Mouse (Mus musculus): ENCODE data around the gene Mrtfa. TPM values are rescaled to one million over a fixed set of nuclear protein-coding genes. Genes with fewer than 3 reads are reported as not detected.

Gene Mrtfa
- polyA plus RNA-seq, 1 experiment from 2014 or later = 34.0 TPM

DNA sequence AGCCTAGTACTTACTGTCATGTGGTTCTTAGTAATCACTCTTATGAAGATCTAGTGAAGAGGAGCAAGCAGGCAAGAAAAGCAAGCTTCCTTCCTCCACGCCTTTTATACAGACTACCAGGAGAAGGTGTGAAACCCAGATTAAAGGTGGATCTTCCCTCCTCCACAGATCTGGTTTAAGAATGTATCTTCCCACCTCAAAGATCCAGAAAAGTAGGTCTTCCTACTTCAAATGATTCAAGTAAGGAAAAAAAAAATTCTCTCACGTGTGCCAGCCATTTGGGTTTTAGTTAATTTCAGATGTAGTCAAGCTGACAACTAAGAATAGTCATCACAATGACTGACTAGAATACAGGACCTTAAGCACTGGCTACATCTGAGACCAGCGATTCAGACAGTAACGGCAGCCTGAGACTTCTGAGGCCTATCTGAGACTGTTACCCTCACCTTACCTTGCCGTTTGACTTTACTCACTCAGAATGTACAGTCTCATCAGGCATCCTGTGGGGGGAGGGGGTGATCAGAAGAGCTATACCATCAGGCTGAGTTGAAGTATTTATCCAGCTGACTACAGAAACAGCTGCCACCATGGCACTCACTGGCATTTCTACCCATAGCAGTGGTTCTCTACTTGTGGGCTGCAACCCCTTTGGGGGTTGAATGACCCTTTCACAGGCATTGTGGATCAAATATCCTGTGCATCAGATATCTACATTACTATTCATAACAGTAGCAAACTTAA, 121.7 kb downstream of the Mrtfa start:
- WGBS = 97% methylated on average over 5 of the region's 5 CpGs
- Histone ChIP-seq H3K27ac (replicated peaks; ENCODE audit: low read depth, low read length) (no peak overlapping the region), H3K27me3 (ENCODE audit: control insufficient read depth, insufficient read depth, low read length) (no peaks in the 10 kb centered on the region), H3K4me2 (ENCODE audit: low read length) (no peak overlapping the region), H3K36me3 (ENCODE audit: control insufficient read depth, insufficient read depth, low read length) (no peaks in the 10 kb centered on the region), H3K9me3 (ENCODE audit: control insufficient read depth, low read length) (no peaks in the 10 kb centered on the region), H3K4me1 (ENCODE audit: control insufficient read depth, insufficient read depth, low read length) (no peaks in the 10 kb centered on the region), H3K9ac (replicated peaks; ENCODE audit: low read length) (no peak overlapping the region), H3K4me3 (replicated peaks; ENCODE audit: low read depth, low read length) (no peak overlapping the region)
- no peak for DNase-seq
- ATAC-seq (ENCODE audit: low FRiP score, low TSS enrichment) = no peak

GRCm38 (mm10) chr15:81067761-81068160, 122.8 kb downstream of the Mrtfa start:
- WGBS = 92% methylated on average over 3 of the region's 3 CpGs
- H3K27me3 ChIP-seq (ENCODE audit: control insufficient read depth, insufficient read depth, low read length) = no peaks in the 10 kb centered on the region

DNA sequence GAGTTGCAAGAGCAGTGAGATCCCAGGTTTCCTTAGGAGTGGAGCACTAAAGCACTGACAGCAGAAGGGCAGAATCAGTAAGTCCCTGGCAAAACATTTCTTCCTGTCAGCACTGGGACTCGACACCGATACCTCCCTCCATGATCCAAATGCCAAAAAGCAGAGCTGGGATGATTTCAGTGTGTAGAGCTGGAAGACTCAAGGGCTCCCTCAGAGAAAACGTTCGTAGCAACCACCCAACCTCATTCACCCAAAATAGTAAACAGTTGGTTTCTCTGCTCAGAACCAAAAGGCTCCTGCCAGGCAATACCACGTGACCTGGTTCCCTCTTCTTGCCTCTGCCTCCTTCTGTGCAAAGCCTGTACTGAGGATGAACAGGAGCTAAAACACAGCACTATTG, 123.6 kb downstream of the Mrtfa start:
- no peaks in the 10 kb centered on the region for H3K36me3 ChIP-seq (ENCODE audit: control insufficient read depth, insufficient read depth, low read length)
- H3K4me3 ChIP-seq (replicated peaks; ENCODE audit: low read depth, low read length) = no peak overlapping the region
- ATAC-seq (ENCODE audit: low FRiP score, low TSS enrichment) (no peak), DNase-seq (no peak)
- no peaks in the 10 kb centered on the region for H3K9me3 ChIP-seq (ENCODE audit: control insufficient read depth, low read length)
- WGBS = 81% methylated on average over 5 of the region's 5 CpGs
- no peak overlapping the region for H3K4me2 ChIP-seq (ENCODE audit: low read length)
- H3K4me1 ChIP-seq (ENCODE audit: control insufficient read depth, insufficient read depth, low read length) = peaks cover 10% of the 10 kb centered on the region; the same call in 1 of the 2 replicates
- no peak overlapping the region for H3K27ac ChIP-seq (replicated peaks; ENCODE audit: low read depth, low read length)
- H3K27me3 ChIP-seq (ENCODE audit: control insufficient read depth, insufficient read depth, low read length) = no peaks in the 10 kb centered on the region
- no peak overlapping the region for H3K9ac ChIP-seq (replicated peaks; ENCODE audit: low read length)

More at GRCm38 (mm10) chr15:81067761-81068160, 122.8 kb downstream of the Mrtfa start:
- Histone ChIP-seq H3K4me1 (ENCODE audit: control insufficient read depth, insufficient read depth, low read length) (peaks cover 2% of the 10 kb centered on the region; the same call in 1 of the 2 replicates), H3K36me3 (ENCODE audit: control insufficient read depth, insufficient read depth, low read length) (no peaks in the 10 kb centered on the region), H3K27ac (replicated peaks; ENCODE audit: low read depth, low read length) (no peak overlapping the region), H3K4me2 (ENCODE audit: low read length) (no peak overlapping the region), H3K4me3 (replicated peaks; ENCODE audit: low read depth, low read length) (no peak overlapping the region), H3K9ac (replicated peaks; ENCODE audit: low read length) (no peak overlapping the region), H3K9me3 (ENCODE audit: control insufficient read depth, low read length) (no peaks in the 10 kb centered on the region)
- DNase-seq (no peak), ATAC-seq (ENCODE audit: low FRiP score, low TSS enrichment) (no peak)

DNA sequence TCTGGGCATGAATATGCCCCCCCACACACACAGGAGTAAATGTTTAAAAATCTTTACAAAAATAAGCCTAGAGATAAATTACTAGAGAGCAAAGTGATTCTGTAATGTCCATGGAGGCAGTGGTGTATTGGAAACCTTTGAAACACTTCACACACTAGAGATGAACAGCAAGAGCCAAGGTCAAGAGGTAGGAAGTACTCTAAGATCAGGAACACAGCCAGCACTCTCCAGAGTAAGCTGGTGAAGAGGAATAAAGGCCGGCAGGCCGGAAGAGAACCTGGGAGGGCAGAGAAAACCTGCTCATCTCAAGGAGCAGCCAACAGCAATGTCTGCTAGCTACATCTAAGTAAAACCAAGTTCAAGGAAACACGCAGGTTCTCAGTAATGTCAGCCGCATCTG, 125.9 kb downstream of the Mrtfa start:
- WGBS = 91% methylated on average over 4 of the region's 4 CpGs
- Histone ChIP-seq H3K4me1 (ENCODE audit: control insufficient read depth, insufficient read depth, low read length) (peaks cover 11% of the 10 kb centered on the region; the same call in 1 of the 2 replicates), H3K36me3 (ENCODE audit: control insufficient read depth, insufficient read depth, low read length) (no peaks in the 10 kb centered on the region), H3K9ac (replicated peaks; ENCODE audit: low read length) (no peak overlapping the region), H3K27me3 (ENCODE audit: control insufficient read depth, insufficient read depth, low read length) (no peaks in the 10 kb centered on the region), H3K4me3 (replicated peaks; ENCODE audit: low read depth, low read length) (no peak overlapping the region), H3K27ac (replicated peaks; ENCODE audit: low read depth, low read length) (no peak overlapping the region), H3K9me3 (ENCODE audit: control insufficient read depth, low read length) (no peaks in the 10 kb centered on the region), H3K4me2 (ENCODE audit: low read length) (no peak overlapping the region)
- ATAC-seq (ENCODE audit: low FRiP score, low TSS enrichment) (no peak), DNase-seq (no peak)

- H3K27ac ChIP-seq (replicated peaks; ENCODE audit: low read depth, low read length) = no peak overlapping the region
- peaks cover 11% of the 10 kb centered on the region; the same call in 1 of the 2 replicates for H3K4me1 ChIP-seq (ENCODE audit: control insufficient read depth, insufficient read depth, low read length)
- no peak overlapping the region for H3K4me3 ChIP-seq (replicated peaks; ENCODE audit: low read depth, low read length)
- ATAC-seq (ENCODE audit: low FRiP score, low TSS enrichment) (no peak), DNase-seq (peak; percentile 70)
- no peaks in the 10 kb centered on the region for H3K9me3 ChIP-seq (ENCODE audit: control insufficient read depth, low read length)
- no peak overlapping the region for H3K9ac ChIP-seq (replicated peaks; ENCODE audit: low read length)
- H3K27me3 ChIP-seq (ENCODE audit: control insufficient read depth, insufficient read depth, low read length) = no peaks in the 10 kb centered on the region
- 40% methylated on average over 1 of the region's 1 CpGs for WGBS
- H3K4me2 ChIP-seq (ENCODE audit: low read length) = no peak overlapping the region
- H3K36me3 ChIP-seq (ENCODE audit: control insufficient read depth, insufficient read depth, low read length) = no peaks in the 10 kb centered on the region
Measured at GRCm38 (mm10) chr15:81064143-81064542, 126.4 kb downstream of the Mrtfa start.

DNA sequence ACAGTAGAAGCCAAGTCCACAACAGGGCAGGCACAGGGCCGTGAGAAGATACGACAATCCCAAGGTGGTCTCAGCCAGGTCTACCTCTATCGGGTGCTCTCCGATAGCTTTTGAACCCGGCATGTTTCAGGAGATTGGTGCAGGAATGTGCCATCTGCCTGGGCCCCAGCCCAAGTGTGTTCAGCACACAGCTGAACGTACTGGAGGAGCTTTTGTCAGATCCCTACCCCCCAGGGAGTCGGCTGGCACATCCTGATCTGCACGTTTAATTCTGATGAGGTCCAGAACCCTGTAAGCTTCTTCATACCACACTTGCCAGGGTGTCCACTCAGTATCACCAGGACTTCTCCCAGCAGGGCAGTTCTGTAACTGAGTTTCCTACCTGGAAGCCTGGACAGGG, 127.9 kb downstream of the Mrtfa start:
- Histone ChIP-seq H3K4me1 (ENCODE audit: control insufficient read depth, insufficient read depth, low read length) (peaks cover 11% of the 10 kb centered on the region; the same call in 1 of the 2 replicates), H3K4me3 (replicated peaks; ENCODE audit: low read depth, low read length) (no peak overlapping the region), H3K27me3 (ENCODE audit: control insufficient read depth, insufficient read depth, low read length) (no peaks in the 10 kb centered on the region), H3K27ac (replicated peaks; ENCODE audit: low read depth, low read length) (no peak overlapping the region), H3K9ac (replicated peaks; ENCODE audit: low read length) (no peak overlapping the region), H3K9me3 (ENCODE audit: control insufficient read depth, low read length) (no peaks in the 10 kb centered on the region), H3K36me3 (ENCODE audit: control insufficient read depth, insufficient read depth, low read length) (no peaks in the 10 kb centered on the region), H3K4me2 (ENCODE audit: low read length) (no peak overlapping the region)
- WGBS = 65% methylated on average over 8 of the region's 8 CpGs
- DNase-seq (peak; percentile 8), ATAC-seq (ENCODE audit: low FRiP score, low TSS enrichment) (no peak)

- H3K4me3 ChIP-seq (replicated peaks; ENCODE audit: low read depth, low read length) = no peak overlapping the region
- WGBS = 34% methylated on average over 8 of the region's 8 CpGs
- no peaks in the 10 kb centered on the region for H3K27me3 ChIP-seq (ENCODE audit: control insufficient read depth, insufficient read depth, low read length)
- no peak overlapping the region for H3K9ac ChIP-seq (replicated peaks; ENCODE audit: low read length)
- ATAC-seq (ENCODE audit: low FRiP score, low TSS enrichment) (no peak), DNase-seq (no peak)
- peaks cover 11% of the 10 kb centered on the region; the same call in 1 of the 2 replicates for H3K4me1 ChIP-seq (ENCODE audit: control insufficient read depth, insufficient read depth, low read length)
- H3K27ac ChIP-seq (replicated peaks; ENCODE audit: low read depth, low read length) = no peak overlapping the region
- no peaks in the 10 kb centered on the region for H3K9me3 ChIP-seq (ENCODE audit: control insufficient read depth, low read length)
- H3K4me2 ChIP-seq (ENCODE audit: low read length) = no peak overlapping the region
- no peaks in the 10 kb centered on the region for H3K36me3 ChIP-seq (ENCODE audit: control insufficient read depth, insufficient read depth, low read length)
Measured at GRCm38 (mm10) chr15:81062175-81062588, 128.4 kb downstream of the Mrtfa start.

- no peak overlapping the region for H3K4me3 ChIP-seq (replicated peaks; ENCODE audit: low read depth, low read length)
- H3K4me1 ChIP-seq (ENCODE audit: control insufficient read depth, insufficient read depth, low read length) = peaks cover 11% of the 10 kb centered on the region; the same call in 1 of the 2 replicates
- no peaks in the 10 kb centered on the region for H3K36me3 ChIP-seq (ENCODE audit: control insufficient read depth, insufficient read depth, low read length)
- WGBS = 98% methylated on average over 2 of the region's 2 CpGs
- H3K9me3 ChIP-seq (ENCODE audit: control insufficient read depth, low read length) = no peaks in the 10 kb centered on the region
- ATAC-seq (ENCODE audit: low FRiP score, low TSS enrichment) (no peak), DNase-seq (no peak)
- H3K27ac ChIP-seq (replicated peaks; ENCODE audit: low read depth, low read length) = no peak overlapping the region
- no peak overlapping the region for H3K4me2 ChIP-seq (ENCODE audit: low read length)
- H3K9ac ChIP-seq (replicated peaks; ENCODE audit: low read length) = no peak overlapping the region
- no peaks in the 10 kb centered on the region for H3K27me3 ChIP-seq (ENCODE audit: control insufficient read depth, insufficient read depth, low read length)
Measured at GRCm38 (mm10) chr15:81060975-81061374, 129.6 kb downstream of the Mrtfa start.

GRCm38 (mm10) chr15:81057736-81058135, 132.8 kb downstream of the Mrtfa start:
- no peaks in the 10 kb centered on the region for H3K9me3 ChIP-seq (ENCODE audit: control insufficient read depth, low read length)

More at GRCm38 (mm10) chr15:81057736-81058135, 132.8 kb downstream of the Mrtfa start:
- Histone ChIP-seq H3K4me2 (ENCODE audit: low read length) (no peak overlapping the region), H3K9ac (replicated peaks; ENCODE audit: low read length) (no peak overlapping the region), H3K27ac (replicated peaks; ENCODE audit: low read depth, low read length) (no peak overlapping the region), H3K36me3 (ENCODE audit: control insufficient read depth, insufficient read depth, low read length) (no peaks in the 10 kb centered on the region), H3K4me1 (ENCODE audit: control insufficient read depth, insufficient read depth, low read length) (peaks cover 9% of the 10 kb centered on the region; the same call in 1 of the 2 replicates), H3K4me3 (replicated peaks; ENCODE audit: low read depth, low read length) (no peak overlapping the region), H3K27me3 (ENCODE audit: control insufficient read depth, insufficient read depth, low read length) (no peaks in the 10 kb centered on the region)
- DNase-seq = no peak
- no peak for ATAC-seq (ENCODE audit: low FRiP score, low TSS enrichment)
- WGBS = 96% methylated on average over 5 of the region's 5 CpGs

Data from midbrain, embryonic 14.5 days (tissue).